Mouse (Mus musculus): ENCODE results near the gene Thada.

The Thada gene

DNA sequence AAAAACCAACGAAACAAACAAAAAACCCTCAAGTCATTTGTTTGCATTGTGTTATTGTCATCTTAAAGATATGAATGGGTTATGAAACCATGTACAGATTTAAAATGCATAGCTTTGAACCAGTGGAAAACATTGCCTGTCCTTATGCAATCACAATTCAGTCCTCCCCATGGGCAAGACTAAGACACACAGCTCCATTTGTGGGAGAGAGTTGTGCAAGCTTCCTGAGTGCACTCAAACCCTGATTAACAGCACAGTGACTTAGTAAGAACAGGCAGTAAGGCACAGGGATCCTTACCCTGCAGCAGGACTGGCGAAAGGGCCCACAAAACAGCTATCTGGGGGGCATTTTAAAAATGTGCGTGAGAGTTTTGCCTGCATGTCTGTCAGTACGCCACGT lies 11.2 kb upstream of the Thada start:
- no peak for DNase-seq (ENCODE audit: low read depth in 2 of 2, low spot score in 2 of 2)

DNA sequence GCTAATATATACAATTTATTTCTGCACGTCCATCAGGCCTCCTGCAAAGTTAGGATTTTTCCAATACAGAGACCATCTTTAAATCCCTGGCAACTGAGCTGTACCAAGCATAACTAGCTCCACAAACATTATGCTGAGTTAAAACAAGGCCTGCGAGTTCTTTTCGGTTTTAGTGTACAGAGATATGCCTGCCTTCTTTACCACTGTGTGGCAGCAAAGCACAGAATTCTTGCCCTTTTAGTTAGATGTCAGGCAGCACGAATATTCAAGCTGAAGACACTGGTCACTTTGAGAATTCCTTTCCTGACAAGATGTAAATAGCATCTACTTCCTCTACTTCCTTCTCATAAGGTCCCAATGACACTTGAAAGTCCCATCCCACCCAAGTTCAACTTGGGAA lies 8.3 kb upstream of the Thada start:
- no peak for DNase-seq (ENCODE audit: low read depth in 2 of 2, low spot score in 2 of 2)

DNA sequence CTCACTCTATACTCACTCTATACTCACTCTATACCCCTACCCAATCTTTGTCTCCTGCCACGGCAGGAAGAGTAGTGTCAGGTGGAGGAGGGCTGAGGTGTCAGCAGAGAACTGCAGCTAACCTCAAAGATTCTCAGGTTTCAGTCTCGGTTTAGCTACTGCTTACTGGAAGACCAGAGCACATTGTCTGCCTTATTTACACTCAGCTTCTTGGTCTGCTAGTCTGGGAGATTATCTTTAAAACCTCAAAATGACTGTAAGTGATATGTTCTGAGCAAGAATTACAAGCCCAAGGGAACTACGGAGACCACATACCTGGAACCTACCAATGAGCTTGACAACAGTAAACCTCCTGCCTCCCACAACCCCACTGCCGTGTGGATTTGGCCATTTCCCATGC lies 31.0 kb downstream of the Thada start:
- DNase-seq (ENCODE audit: low read depth in 2 of 2, low spot score in 2 of 2) = no peak

DNA sequence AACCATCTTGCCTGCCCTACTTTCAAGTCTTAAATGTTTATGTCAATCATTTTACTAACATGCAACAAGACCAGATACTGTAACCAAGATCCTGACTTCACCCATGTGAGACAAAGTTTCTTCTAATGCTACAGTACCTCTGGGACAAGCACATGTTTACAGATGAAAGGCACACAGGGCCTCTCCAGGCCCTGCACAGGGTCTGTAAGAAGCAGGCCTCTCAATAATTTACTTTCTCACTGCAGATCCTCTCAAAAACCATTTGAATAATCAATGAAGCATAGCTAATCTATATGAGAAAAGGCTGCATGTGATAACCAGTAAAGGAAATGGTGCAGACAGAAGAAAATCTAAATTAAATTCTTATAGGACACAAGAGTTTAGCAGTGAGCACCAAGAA lies 31.8 kb downstream of the Thada start:
- DNase-seq (ENCODE audit: low read depth in 2 of 2, low spot score in 2 of 2) = no peak

DNA sequence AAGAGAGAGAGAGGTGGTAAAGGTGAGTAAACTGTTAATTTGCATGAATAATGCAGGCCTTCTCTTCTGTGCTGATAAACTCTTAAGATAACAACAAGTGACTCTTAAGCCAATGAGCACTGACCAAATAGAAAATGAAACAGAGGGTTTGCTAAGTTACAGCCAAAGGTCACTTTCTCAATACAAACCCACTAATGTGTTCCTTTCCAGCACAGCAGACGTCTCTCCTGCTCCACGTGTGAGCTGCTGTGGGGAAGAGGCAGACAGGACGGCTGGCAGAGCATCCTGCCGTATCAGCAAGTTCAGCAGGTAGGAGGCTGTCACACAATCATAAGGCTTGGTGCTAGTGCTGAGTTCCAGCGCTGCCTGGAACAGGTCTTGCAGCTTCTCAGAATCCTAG lies 34.0 kb downstream of the Thada start:
- no peak for DNase-seq (ENCODE audit: low read depth in 2 of 2, low spot score in 2 of 2)

DNA sequence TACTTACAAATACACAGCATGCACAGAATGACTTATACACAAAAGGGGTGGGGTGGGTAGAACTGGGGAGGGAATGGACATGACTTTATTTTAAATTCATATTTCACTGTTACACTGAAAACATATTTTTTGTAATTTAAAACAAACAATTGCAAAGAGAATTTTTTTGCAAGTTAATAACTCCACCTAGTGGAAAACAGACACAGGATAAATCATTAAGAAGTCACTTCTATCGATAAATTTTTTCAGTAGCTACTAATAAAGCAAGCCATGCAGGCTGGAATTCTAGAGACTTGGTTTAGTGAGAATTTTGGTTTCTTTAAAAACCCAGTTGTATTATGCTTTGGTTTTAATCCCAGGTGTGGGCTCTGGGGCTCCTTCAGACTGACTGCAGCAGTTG lies 41.7 kb downstream of the Thada start:
- DNase-seq (ENCODE audit: low read depth in 2 of 2, low spot score in 2 of 2) = no peak

DNA sequence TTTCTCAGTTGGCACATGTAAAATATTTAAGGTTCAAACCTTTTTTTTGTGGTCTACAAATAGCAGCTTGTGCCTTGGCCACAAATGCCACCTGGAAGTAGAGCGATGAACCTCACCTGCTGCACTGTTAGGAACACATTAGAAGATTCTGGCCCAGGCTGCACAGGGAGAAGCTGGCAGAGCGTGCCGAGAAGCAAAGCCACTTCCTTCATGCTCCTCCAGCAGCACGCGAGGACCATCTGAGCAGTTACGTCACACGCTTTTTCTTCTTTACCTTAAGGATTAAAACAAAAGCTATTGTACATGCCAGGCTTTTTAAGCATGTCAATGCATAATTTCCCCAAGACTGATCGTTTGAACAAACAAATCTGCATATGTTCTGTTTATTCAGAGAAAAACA lies 43.1 kb downstream of the Thada start:
- DNase-seq (ENCODE audit: low read depth in 2 of 2, low spot score in 2 of 2) = peak; percentile 40 to 49

DNA sequence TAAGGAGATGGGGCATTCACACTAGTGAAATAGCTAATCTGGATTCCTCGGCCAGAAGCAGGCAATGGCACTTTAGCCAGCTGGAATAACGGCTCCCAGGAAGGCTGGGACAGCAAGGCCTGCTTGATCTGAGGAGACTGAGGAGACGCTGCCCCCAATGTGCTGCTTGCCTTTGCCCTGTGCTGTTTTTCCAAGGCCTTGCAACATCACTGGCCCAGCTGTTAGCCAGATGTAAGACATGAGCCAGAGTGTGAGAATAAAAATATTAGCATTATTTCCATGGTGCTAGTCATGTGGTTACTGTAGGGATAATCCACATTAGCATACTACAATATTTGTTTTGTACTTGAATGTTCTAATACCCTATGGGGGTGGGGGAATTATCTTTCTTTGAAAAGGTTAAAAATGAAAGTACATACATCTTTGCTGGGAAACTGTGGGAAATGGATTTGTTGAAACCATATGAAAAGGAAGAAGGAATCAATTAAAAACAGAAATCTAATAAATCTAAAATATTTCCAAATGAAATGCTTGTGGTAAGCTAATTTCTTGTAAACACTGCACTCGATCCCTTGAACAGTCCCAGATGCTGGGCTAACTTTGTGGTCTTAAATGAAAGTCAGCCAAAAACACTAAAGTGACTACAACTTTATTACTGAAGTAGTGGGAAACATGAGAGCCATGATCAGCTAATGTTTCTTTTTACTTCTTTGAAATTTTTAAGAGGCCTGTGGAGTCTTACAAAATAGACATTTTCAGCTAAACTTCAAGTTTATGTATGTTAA lies 43.8 kb downstream of the Thada start:
- no peak for DNase-seq (ENCODE audit: low read depth in 2 of 2, low spot score in 2 of 2)

DNA sequence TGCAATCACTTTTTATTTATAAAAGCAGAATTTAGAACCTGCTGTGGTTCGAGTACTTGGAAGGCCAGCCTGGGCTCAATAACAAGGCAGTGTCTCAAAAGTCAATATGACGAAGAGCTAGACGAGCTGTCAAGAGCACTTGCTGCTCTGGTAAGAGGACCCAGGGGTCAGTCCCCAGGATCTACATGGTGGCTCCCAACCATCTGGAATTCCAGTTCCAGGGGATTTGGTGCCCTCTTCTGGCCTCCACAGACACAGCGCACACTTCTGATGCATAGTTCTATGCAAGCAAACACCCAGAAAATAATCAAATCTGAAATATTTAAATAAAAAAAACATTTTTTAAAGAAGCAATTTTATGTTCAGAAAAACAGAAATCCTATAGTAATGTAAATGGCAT lies 45.0 kb downstream of the Thada start:
- DNase-seq (ENCODE audit: low read depth in 2 of 2, low spot score in 2 of 2) = no peak

DNA sequence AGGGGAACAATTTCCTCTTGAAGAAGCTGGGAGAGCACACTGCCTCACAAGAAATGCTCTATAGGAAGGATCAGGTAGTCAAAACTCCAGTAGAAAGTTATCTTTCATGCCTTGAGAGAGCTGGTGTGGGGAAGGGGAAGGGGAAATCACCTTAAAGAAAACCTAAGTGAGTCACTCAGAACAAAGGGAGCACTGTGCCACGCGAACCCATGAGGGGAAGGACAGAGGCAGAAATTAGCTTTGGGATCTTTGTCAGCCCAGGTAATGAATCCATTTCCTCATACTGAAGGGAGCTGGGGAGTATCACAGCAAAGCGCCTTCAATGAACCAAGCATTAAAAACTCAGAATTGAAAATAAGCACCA lies 45.7 kb downstream of the Thada start:
- DNase-seq (ENCODE audit: low read depth in 2 of 2, low spot score in 2 of 2) = no peak

DNA sequence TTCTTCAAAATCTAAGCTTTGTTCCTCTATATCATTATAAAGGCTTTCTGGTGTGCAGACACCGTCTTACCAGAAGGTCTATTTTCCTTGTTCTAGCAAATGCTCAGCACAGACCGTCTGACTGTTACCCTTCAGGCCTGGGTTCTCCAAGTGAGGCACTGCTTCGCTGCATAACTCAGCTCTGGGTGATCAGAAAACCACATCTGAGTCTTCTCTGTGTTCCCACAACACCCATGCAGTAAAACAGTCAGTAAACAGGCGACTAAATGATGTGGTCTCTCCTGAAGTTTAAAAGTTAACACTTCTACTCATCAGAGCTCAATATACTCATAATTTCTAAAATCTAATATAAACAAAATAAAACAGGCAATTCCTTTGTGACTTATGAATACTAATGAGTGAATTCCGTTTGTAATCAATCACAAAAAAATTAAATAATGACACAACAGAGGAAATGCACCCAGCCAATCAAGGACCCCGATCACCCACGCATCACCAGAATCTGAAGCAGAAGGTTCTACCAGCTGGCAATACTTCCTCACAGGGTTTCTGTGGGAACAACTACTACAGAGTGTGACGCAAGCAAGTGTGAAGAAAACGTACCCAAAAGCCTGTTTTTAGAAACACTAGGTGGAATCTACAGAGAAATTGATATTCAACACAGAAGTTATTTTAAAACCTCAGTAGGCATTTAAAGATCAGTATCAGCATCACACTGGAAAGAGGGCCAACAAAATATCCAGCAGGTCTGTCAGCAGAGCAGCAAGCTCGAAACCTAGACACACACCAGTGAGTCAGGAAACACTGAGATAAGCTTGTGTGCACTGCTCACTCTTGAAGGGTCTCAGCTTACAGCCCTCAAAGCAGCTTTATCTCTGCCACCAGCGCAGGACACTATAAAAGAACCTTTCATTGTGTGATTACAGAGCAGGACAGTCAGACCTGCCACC lies 46.4 kb downstream of the Thada start:
- DNase-seq (ENCODE audit: low read depth in 2 of 2, low spot score in 2 of 2) = peak; percentile 70 to 79

DNA sequence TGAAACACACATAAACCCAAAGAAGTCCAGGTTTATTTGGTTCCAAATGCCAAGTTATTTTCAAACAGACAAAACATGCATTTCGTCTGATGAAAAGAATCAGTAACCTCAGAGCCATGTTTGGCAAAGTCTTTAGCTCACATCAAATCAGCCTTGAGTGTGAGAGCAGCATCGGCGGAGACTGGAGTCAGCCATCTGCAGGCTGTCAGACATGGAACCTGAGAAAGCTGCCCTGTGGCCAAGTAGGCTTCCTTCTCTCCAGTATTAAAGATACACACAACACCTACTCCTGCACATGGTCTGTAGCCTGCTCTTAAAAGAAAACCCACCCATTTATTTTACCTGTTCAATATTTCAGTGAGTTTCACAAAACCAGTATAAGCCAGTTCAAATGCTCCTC lies 50.1 kb downstream of the Thada start:
- no peak for DNase-seq (ENCODE audit: low read depth in 2 of 2, low spot score in 2 of 2)

DNA sequence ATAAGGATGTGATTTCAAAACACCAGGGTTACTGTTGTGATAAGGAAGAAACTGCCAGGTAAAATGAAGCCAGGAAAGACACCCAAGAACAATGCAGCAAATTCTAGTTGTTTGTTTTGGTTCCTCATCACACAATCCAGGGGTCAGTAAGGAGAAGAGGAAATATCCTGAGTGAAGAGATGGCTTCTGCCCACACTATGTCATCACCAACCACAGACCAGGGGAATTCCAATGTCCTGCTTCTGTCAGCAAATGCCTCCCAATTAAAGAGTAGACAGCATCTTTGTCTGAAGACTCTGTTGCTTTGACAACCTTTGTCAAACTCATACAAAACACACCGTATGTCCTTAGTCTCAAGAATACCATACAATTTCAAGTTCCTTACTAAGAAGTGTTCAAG lies 57.3 kb downstream of the Thada start:
- DNase-seq (ENCODE audit: low read depth in 2 of 2, low spot score in 2 of 2) = peak in 1 of 2 experiments; percentile 24

DNA sequence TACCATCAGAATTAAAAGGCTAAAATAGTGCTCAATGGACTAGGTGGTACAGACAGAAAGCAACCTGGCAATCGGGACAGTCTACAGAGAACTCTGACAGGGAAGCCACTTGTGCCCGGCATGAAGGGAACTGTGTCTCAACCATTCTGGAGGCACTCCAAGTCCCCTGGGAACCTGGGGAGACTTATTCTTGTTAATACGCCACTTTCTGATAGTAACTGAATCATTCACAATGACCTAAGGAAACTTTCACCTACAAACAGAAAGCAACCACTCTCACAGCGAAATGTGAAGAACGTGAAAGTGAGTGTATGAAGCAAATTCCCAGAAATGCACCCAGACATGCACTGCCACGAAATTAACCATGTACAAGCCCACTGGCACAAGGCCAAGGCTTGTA lies 60.4 kb downstream of the Thada start:
- DNase-seq (ENCODE audit: low read depth in 2 of 2, low spot score in 2 of 2) = no peak

DNA sequence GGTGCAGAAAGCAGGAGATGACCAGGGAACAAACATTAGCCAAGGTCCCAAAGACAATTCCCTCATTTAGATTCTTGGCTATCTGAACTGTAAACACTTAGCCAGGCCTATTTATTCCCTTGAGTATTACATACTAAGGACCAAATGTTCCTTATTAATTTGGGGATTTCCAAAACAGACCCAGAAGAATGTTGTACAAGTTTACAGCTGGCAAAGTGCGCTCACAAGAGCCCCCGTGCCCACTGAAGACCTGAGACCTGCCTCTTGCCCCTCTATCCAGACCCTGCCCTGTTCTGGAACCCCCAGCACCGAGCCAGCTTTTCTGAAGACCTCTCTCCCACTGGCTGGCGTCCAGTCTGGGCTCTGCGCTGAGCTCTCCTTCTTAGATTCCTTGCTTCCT lies 64.2 kb downstream of the Thada start:
- DNase-seq (ENCODE audit: low read depth in 2 of 2, low spot score in 2 of 2) = no peak

DNA sequence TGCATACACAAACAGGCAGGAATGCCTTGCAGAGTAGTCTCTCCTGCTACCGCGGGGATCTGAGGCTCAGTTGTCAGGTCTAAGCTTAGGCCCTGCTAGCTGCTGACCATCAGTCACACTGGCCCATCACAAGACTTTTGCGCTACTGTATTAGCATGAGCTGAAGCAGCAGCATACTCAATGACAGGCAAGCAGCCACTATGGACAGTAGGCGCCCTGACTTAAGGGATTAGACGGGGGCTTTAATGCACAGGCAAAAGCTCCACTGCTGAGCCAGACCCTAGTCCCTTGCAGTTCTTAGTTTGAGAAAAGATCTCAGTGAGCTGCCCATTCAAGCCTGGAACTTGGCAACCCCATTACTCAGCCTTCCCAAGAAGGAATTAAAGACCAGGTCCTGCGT lies 66.6 kb downstream of the Thada start:
- DNase-seq (ENCODE audit: low read depth in 2 of 2, low spot score in 2 of 2) = no peak

DNA sequence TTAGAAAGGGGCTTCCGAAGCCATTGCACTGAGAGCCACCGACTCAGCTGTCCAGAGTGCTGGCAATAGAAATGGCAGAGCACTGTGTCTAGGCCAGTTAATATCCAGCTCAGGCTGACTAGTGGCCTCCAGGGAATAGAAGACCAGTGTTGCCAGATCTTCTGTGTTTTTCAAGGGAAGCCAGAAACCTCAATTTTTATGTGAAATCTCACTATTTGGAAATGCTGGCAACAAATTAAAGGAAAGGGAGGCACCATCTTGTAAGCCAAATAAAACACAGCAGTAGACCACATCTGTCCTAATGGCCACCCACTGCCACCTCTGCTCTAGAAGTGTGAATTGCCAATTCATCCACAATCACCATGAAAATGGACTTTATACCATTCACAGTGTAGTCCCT lies 76.0 kb downstream of the Thada start:
- DNase-seq (ENCODE audit: low read depth in 2 of 2, low spot score in 2 of 2) = no peak

DNA sequence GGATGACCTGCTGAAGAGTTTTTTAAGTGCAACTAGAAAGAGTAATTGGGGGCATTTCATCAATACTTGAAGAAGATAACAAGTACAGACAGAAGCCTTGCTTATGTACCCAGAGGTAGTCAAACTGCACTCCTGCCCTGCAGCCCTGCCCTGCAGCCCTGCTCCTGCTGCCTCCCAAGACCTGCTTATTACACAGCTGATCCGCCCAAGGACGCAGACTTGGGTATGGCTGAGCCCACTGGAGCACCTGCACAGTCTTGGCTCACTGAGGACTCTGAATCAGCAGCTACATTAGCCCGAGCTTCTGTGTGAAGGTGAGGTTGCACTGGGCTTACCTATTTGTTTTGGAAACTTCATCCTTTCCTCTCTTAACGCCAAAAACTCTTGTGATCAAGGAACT lies 79.8 kb downstream of the Thada start:
- DNase-seq (ENCODE audit: low read depth in 2 of 2, low spot score in 2 of 2) = no peak

DNA sequence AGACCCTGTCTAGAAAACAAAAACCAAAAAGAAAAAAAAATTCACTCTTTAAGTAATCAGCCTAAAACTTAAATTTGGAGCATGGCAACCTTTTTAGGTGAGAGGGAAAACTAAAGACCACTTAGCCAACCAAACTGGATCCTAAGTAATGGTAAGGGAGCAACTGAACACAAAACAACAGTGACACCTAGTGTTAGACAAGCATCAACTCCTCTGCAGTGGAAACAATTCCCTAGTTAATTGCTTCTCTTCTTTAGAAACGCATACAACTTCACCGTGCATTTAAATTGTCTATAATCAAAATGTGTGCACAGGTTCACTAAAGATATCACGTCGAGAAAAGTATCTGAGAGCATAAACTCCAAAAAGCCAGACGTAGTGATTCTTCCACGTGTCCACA lies 80.3 kb downstream of the Thada start:
- DNase-seq (ENCODE audit: low read depth in 2 of 2, low spot score in 2 of 2) = peak in 1 of 2 experiments; percentile 28

DNA sequence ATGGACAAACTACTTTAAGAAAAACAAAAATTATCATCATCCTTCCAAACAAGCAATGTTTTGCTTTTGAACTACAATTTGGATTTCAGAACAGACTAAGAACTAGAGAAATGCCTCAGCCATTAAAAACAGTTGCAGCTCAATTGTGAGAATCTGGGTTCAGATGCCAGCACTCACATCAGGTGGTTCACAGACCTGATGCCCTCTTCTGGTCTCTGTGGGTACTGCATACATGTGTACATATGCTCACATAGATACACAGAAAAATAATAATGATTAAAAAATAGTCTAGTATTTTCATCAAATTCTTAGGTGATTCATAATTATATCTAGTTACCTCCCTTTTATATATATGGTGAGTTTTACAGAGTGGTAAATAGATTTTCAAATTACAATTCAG lies 81.3 kb downstream of the Thada start:
- peak; percentile 31 to 55 for DNase-seq (ENCODE audit: low read depth in 2 of 2, low spot score in 2 of 2)

DNA sequence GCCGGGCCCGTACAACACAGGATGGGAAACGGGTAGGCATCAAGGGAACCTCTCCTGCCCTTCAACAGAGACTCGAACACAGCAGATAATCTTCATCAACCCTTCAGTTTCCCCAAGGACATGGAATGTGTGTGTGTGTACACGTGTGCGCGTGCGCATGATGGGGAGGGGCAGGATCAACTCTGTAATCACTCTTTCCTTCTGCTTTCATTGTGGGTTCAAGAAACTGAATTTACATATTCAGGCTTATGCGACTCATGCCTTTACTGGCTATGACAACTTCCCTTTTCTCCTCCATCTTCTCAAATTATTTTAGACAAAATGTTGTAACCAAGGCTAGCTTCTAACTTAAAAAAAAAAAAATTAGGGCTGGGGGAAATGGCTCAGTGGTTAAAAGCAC lies 85.7 kb downstream of the Thada start:
- no peak for DNase-seq (ENCODE audit: low read depth in 2 of 2, low spot score in 2 of 2)

DNA sequence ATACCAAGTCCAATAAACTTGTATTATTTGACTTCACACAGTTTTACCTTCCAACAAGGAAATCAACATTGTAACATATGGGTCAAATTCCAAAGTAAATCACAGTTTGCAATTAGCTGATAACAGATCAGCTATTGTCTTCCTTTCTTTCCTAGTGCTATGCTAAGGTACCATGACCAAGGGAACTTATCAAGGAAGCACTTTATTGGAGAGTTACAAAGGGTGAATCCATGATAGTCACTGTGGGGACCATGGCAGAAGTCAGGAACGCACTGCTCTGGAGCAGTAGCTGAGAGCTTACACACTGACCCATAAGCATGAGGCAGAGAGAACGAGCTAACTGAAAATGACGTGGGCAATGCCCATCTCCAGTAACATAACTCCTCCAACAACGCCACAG lies 89.1 kb downstream of the Thada start:
- DNase-seq (ENCODE audit: low read depth in 2 of 2, low spot score in 2 of 2) = no peak

All from CD8-positive naive resting alpha-beta T cell, adult 2 months (primary cell).